Mouse (Mus musculus): ENCODE measurements around the gene Rnf103. TPM values are rescaled to one million over a fixed set of nuclear protein-coding genes. Genes with fewer than 3 reads are reported as not detected.

The Rnf103 gene
- polyA plus RNA-seq, 1 experiment from 2014 or later, result 14.5 TPM

DNA sequence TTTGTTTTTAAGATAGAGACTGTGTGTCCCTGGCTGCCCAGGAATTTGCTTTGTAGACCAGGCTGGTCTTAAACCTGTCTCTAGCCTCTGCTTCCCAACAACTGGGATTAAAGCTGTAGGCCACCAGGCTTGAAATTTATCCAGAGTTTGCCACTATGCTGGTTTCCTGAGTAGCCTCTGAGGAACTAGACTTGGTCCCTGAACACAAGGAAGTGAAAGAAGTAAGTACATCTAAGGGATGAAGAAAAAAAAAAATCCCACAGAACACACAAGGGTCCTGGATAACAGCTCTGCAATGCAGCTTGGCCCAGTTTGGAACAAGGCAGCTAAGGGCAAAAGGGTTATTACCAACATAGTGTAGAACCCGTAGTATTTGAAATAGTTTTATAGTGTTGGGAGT lies 6.8 kb upstream of the Rnf103 start:
- no peaks in the 10 kb centered on the region for H3K36me3 ChIP-seq (ENCODE audit: insufficient read depth, low read length)
- H3K27me3 ChIP-seq (ENCODE audit: insufficient read depth, low read length), result no peaks in the 10 kb centered on the region
- no peak overlapping the region for H3K4me3 ChIP-seq (ENCODE audit: low read length)
- H3K27ac ChIP-seq (ENCODE audit: low read length), result no peak overlapping the region
- WGBS, result 74% methylated on average over 1 of the region's 1 CpGs
- no peak for ATAC-seq (ENCODE audit: low FRiP score, low TSS enrichment)
- no peak overlapping the region for H3K9ac ChIP-seq (replicated peaks; ENCODE audit: low read length)
- H3K9me3 ChIP-seq (ENCODE audit: low read length), result no peaks in the 10 kb centered on the region
- no peak overlapping the region for H3K4me2 ChIP-seq (replicated peaks; ENCODE audit: low read depth, low read length)
- no peaks in the 10 kb centered on the region for H3K4me1 ChIP-seq (ENCODE audit: insufficient read depth, low read length)

DNA sequence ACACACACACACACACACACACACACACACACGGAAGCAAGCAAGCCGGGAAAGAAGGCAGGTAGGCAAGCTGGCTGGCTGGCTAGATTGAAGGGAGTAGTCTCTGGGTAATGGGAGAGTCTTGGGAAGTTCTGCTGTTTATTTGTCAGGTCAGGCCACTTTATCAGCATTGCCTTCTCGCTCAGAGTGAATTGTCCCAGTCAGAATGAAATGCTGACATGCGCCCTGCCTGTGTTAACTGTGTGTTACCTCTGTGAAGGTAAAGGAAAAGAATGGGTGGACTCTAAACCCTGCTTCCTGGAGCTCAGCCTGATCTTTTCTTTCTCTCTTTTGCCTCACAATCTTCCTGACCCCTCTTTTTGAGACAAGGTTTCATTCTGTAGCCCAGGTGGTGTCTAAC lies 5.7 kb upstream of the Rnf103 start:
- no peaks in the 10 kb centered on the region for H3K27me3 ChIP-seq (ENCODE audit: insufficient read depth, low read length)
- no peaks in the 10 kb centered on the region for H3K36me3 ChIP-seq (ENCODE audit: insufficient read depth, low read length)
- WGBS, result 50% methylated on average over 3 of the region's 4 CpGs
- no peak for ATAC-seq (ENCODE audit: low FRiP score, low TSS enrichment)
- H3K27ac ChIP-seq (ENCODE audit: low read length), result no peak overlapping the region
- H3K4me1 ChIP-seq (ENCODE audit: insufficient read depth, low read length), result peaks cover 8% of the 10 kb centered on the region; the same call in 1 of the 2 replicates
- H3K4me2 ChIP-seq (replicated peaks; ENCODE audit: low read depth, low read length), result no peak overlapping the region
- no peak overlapping the region for H3K4me3 ChIP-seq (ENCODE audit: low read length)
- no peaks in the 10 kb centered on the region for H3K9me3 ChIP-seq (ENCODE audit: low read length)
- no peak overlapping the region for H3K9ac ChIP-seq (replicated peaks; ENCODE audit: low read length)

DNA sequence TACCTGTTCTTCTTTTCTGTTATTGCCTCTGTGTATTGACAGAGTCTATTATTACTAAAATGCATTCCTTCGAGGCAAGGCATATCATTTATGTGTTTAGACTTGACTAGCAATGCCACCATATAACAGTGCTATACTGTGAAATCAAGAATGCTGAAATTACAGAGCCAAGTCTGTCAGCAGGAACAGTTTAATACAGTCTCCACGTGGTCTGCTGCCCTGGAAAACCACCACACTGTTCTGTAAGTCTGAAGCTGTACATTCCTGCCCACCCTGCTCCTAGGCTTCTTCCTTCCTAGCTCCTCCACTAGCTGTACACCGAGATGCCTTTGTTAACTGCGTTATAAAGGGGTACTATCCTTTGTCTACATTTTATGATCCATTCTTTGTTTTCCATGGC lies 1.6 kb upstream of the Rnf103 start:
- peaks cover 22% of the 10 kb centered on the region for H3K4me1 ChIP-seq (ENCODE audit: insufficient read depth, low read length)
- H3K36me3 ChIP-seq (ENCODE audit: insufficient read depth, low read length), result no peaks in the 10 kb centered on the region; the same call in 1 of the 2 replicates
- no peak overlapping the region for H3K4me3 ChIP-seq (ENCODE audit: low read length)
- no peak overlapping the region for H3K9ac ChIP-seq (replicated peaks; ENCODE audit: low read length)
- no peak overlapping the region for H3K4me2 ChIP-seq (replicated peaks; ENCODE audit: low read depth, low read length)
- no peaks in the 10 kb centered on the region for H3K9me3 ChIP-seq (ENCODE audit: low read length)
- no peaks in the 10 kb centered on the region for H3K27me3 ChIP-seq (ENCODE audit: insufficient read depth, low read length)
- WGBS, result 12% methylated on average over 4 of the region's 4 CpGs
- H3K27ac ChIP-seq (ENCODE audit: low read length), result peak overlapping the region; percentile 56
- no peak for ATAC-seq (ENCODE audit: low FRiP score, low TSS enrichment)

DNA sequence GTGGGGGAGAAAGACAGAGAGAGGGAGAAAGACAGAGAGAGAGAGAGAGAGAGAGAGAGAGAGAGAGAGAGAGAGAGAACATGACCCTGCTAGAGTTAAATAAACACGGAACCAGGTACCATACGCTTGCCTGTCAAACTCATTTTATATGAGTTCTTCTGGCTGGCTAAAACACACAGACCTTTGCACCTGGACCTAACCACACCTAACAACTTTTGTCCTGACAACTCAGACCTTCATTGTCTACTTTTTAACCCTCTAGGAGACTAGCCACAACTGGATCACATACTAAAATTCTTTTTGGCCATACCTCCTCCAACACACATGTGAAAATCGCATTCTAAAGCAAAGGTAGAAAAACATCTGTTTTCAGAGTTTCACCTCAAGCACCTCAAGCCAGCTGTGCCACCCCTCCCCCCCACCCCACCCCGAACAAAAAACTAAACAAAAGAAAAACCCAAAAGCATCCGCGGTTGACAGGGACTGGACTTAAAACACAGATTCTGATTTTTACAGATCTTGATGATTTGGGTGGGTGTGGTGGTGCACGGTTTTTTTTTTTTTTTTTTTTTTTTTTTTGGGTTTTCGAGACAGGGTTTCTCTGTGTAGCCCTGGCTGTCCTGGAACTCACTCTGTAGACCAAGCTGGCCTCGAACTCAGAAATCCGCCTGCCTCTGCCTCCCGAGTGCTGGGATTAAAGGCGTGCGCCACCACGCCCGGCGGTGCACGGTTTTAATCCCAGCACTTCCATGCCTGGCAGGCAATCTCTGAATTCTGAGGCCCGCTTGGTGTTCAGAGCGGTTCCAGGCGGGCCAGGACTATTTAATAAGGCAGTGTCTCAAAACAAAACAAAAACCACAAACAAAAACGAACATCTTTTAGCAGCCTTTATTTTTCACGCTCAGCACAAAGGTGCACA lies 679 bp upstream of the Rnf103 start:
- H3K27ac ChIP-seq (ENCODE audit: low read length), result peak overlapping the region; percentile 99
- H3K4me1 ChIP-seq (ENCODE audit: insufficient read depth, low read length), result peaks cover 22% of the 10 kb centered on the region
- H3K4me2 ChIP-seq (replicated peaks; ENCODE audit: low read depth, low read length), result peak overlapping the region; percentile 73
- no peaks in the 10 kb centered on the region for H3K27me3 ChIP-seq (ENCODE audit: insufficient read depth, low read length)
- no peaks in the 10 kb centered on the region; the same call in 1 of the 2 replicates for H3K36me3 ChIP-seq (ENCODE audit: insufficient read depth, low read length)
- 15% methylated on average over 19 of the region's 22 CpGs for WGBS
- H3K4me3 ChIP-seq (ENCODE audit: low read length), result peak overlapping the region; percentile 84
- H3K9ac ChIP-seq (replicated peaks; ENCODE audit: low read length), result peak overlapping the region; percentile 99
- H3K9me3 ChIP-seq (ENCODE audit: low read length), result no peaks in the 10 kb centered on the region
- ATAC-seq (ENCODE audit: low FRiP score, low TSS enrichment), result peak; percentile 14; the same call in 1 of the 2 replicates

DNA sequence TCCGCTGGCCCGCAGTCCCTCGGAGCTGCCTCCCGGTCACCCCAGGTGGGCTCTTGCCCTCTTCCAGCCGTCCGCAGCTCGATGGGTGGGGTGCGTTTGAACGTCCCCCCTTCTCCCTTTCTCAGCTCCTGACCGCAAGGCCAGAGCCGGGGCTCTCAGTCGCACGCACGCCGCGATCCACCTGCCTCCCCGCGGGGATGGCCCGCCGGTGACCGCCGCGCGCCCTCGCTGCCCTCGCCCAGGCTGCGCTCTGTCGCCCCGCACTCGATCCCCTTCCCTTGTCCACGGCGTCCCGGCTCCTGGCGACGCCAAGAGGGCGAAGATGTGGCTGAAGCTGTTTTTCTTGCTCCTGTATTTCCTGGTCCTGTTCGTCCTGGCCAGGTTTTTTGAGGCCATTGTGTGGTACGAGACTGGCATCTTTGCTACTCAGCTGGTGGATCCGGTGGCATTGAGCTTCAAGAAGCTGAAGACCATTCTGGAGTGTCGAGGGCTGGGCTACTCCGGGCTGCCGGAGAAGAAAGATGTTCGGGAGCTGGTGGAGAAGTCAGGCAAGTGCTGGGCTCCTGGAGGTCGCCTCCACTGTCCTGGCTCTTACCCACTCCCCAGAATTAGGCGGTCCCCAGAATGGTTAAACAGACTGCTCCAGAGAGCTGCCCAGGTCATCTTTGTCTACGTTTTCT lies 787 bp downstream of the Rnf103 start:
- peak; percentile 67 for ATAC-seq (ENCODE audit: low FRiP score, low TSS enrichment)
- Histone ChIP-seq H3K4me3 (ENCODE audit: low read length) (peak overlapping the region; percentile 84), H3K9ac (replicated peaks; ENCODE audit: low read length) (peak overlapping the region; percentile 99), H3K36me3 (ENCODE audit: insufficient read depth, low read length) (no peaks in the 10 kb centered on the region; the same call in 1 of the 2 replicates), H3K4me1 (ENCODE audit: insufficient read depth, low read length) (peaks cover 22% of the 10 kb centered on the region), H3K4me2 (replicated peaks; ENCODE audit: low read depth, low read length) (peak overlapping the region; percentile 73), H3K27ac (ENCODE audit: low read length) (peak overlapping the region; percentile 99), H3K27me3 (ENCODE audit: insufficient read depth, low read length) (no peaks in the 10 kb centered on the region), H3K9me3 (ENCODE audit: low read length) (no peaks in the 10 kb centered on the region)
- WGBS, result under 1% methylated on average over 43 of the region's 46 CpGs

DNA sequence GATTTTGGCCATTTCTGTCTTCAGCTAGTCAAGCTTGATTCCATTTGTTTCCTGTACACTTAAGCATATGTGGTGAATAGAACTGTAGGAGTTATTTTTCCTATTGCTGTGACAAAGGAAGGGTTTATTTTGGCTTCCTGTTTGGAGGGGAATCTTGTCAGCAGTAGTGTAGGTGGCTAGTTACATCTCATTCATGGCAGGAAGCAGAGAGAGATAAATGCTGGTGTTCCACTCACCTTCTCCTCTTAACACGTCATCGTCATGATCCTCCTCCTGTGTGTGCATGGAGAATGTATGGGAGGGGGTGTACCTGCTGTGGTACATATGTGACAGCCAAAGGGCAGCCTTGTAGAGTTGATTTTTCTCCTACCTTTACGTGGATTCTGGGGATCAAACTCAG lies 6.9 kb downstream of the Rnf103 start:
- Histone ChIP-seq H3K4me3 (ENCODE audit: low read length) (no peak overlapping the region), H3K9ac (replicated peaks; ENCODE audit: low read length) (no peak overlapping the region), H3K4me1 (ENCODE audit: insufficient read depth, low read length) (peaks cover 10% of the 10 kb centered on the region), H3K27ac (ENCODE audit: low read length) (no peak overlapping the region), H3K4me2 (replicated peaks; ENCODE audit: low read depth, low read length) (no peak overlapping the region), H3K36me3 (ENCODE audit: insufficient read depth, low read length) (peaks cover 13% of the 10 kb centered on the region), H3K9me3 (ENCODE audit: low read length) (no peaks in the 10 kb centered on the region), H3K27me3 (ENCODE audit: insufficient read depth, low read length) (no peaks in the 10 kb centered on the region)
- no peak for ATAC-seq (ENCODE audit: low FRiP score, low TSS enrichment)
- 86% methylated on average over 3 of the region's 3 CpGs for WGBS

DNA sequence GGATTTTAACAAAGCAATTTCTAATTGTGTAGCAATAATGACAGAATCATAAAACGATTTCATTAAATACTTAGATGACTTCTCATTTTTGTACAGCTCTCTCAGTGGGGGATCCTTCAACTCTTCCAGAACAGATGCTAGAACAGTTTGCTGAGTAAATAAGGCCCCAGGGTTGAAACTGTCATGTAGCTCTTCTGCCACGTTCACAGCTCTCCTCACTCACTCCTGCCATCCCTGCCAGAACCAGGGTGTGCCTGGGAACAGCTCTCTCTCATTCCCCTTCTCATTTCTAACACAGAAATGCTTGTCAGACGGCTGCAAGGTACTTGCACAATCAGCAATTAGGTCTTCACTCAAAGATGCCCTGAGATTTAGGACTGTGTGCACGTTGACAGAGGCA lies 9.3 kb downstream of the Rnf103 start:
- H3K36me3 ChIP-seq (ENCODE audit: insufficient read depth, low read length), result peaks cover 13% of the 10 kb centered on the region
- no peak overlapping the region for H3K27ac ChIP-seq (ENCODE audit: low read length)
- H3K27me3 ChIP-seq (ENCODE audit: insufficient read depth, low read length), result no peaks in the 10 kb centered on the region
- WGBS, result 75% methylated on average over 4 of the region's 4 CpGs
- no peak overlapping the region for H3K4me2 ChIP-seq (replicated peaks; ENCODE audit: low read depth, low read length)
- H3K4me3 ChIP-seq (ENCODE audit: low read length), result no peak overlapping the region
- no peak overlapping the region for H3K9ac ChIP-seq (replicated peaks; ENCODE audit: low read length)
- H3K4me1 ChIP-seq (ENCODE audit: insufficient read depth, low read length), result no peaks in the 10 kb centered on the region
- ATAC-seq (ENCODE audit: low FRiP score, low TSS enrichment), result no peak
- H3K9me3 ChIP-seq (ENCODE audit: low read length), result no peaks in the 10 kb centered on the region

DNA sequence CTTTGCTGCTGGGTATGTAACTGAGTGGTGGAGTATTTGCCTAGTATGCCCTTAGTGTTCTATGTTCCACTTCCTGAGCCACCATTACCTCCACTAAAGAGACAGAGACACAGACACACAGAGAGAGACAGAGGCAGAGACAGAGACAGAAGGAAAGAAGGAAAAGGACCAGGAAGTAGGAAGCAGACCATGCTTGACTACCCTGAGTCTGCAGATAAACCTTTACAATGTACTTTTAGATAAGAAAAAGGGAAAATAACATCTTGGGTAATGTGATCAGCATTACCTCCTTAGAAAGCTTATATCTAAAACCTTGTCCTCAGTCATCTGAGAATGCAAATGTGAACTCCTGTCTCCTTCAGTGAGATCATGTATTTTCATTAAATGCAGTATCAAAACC lies 10.0 kb downstream of the Rnf103 start:
- H3K36me3 ChIP-seq (ENCODE audit: insufficient read depth, low read length), result peaks cover 17% of the 10 kb centered on the region; the same call in 1 of the 2 replicates
- no peak for ATAC-seq (ENCODE audit: low FRiP score, low TSS enrichment)
- H3K4me3 ChIP-seq (ENCODE audit: low read length), result no peak overlapping the region
- H3K27ac ChIP-seq (ENCODE audit: low read length), result no peak overlapping the region
- H3K9me3 ChIP-seq (ENCODE audit: low read length), result no peaks in the 10 kb centered on the region
- no peaks in the 10 kb centered on the region for H3K27me3 ChIP-seq (ENCODE audit: insufficient read depth, low read length)
- no peaks in the 10 kb centered on the region for H3K4me1 ChIP-seq (ENCODE audit: insufficient read depth, low read length)
- H3K4me2 ChIP-seq (replicated peaks; ENCODE audit: low read depth, low read length), result no peak overlapping the region
- no peak overlapping the region for H3K9ac ChIP-seq (replicated peaks; ENCODE audit: low read length)

DNA sequence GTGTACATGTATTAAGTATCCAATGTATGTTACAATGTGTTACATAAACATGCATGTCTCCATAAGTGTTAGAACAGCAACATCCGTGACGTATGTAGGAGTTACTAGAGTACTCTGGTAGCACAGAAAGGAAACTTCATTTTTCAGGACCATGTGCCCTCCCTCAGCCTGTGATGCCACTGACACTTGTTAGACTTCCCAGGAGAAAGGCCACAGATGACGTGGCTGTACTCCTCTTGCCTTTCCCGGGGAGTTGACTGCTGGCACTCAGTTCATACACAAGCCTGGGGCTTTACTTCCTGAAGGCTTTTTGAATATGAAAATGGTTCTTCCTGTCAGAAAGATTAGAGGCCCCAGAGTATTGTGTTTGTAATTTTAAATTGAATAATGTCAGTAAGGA lies 10.4 kb downstream of the Rnf103 start:
- Histone ChIP-seq H3K4me1 (ENCODE audit: insufficient read depth, low read length) (no peaks in the 10 kb centered on the region), H3K36me3 (ENCODE audit: insufficient read depth, low read length) (peaks cover 20% of the 10 kb centered on the region), H3K4me2 (replicated peaks; ENCODE audit: low read depth, low read length) (no peak overlapping the region), H3K27ac (ENCODE audit: low read length) (no peak overlapping the region), H3K9ac (replicated peaks; ENCODE audit: low read length) (no peak overlapping the region), H3K27me3 (ENCODE audit: insufficient read depth, low read length) (no peaks in the 10 kb centered on the region), H3K4me3 (ENCODE audit: low read length) (no peak overlapping the region), H3K9me3 (ENCODE audit: low read length) (no peaks in the 10 kb centered on the region)
- no peak for ATAC-seq (ENCODE audit: low FRiP score, low TSS enrichment)
- 86% methylated on average over 4 of the region's 4 CpGs for WGBS

DNA sequence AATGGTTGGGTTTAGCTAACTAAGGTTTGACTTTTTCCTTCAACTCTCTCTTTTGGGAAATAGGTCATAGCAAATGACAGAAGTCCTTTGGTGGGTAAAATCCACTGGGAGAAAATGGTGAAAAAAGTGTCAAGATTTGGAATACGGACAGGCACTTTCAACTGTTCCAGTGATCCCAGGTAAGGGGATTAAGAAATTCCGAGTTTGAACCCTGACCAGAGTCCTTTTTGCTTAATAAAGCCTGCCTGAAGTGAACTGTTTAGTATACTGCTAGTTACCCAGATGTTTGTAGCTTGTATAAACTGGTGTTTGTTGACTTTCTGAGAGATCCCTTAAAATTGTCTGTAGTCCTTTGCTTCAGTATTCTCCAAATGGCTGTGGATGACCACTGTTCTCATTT lies 12.0 kb downstream of the Rnf103 start:
- H3K36me3 ChIP-seq (ENCODE audit: insufficient read depth, low read length), result peaks cover 24% of the 10 kb centered on the region
- ATAC-seq (ENCODE audit: low FRiP score, low TSS enrichment), result no peak
- WGBS, result 88% methylated on average over 2 of the region's 2 CpGs
- no peak overlapping the region for H3K27ac ChIP-seq (ENCODE audit: low read length)
- H3K4me3 ChIP-seq (ENCODE audit: low read length), result no peak overlapping the region
- H3K4me2 ChIP-seq (replicated peaks; ENCODE audit: low read depth, low read length), result no peak overlapping the region
- H3K9me3 ChIP-seq (ENCODE audit: low read length), result no peaks in the 10 kb centered on the region
- no peaks in the 10 kb centered on the region for H3K27me3 ChIP-seq (ENCODE audit: insufficient read depth, low read length)
- no peaks in the 10 kb centered on the region for H3K4me1 ChIP-seq (ENCODE audit: insufficient read depth, low read length)
- no peak overlapping the region for H3K9ac ChIP-seq (replicated peaks; ENCODE audit: low read length)

All from kidney, embryonic 16.5 days (tissue).